In genomic region chr9:40116645-40117286, GRCm38 (mm10) we compare ENCODE assay signal across 9 mouse cellular contexts. TPM values are rescaled to one million over a fixed set of nuclear protein-coding genes. Genes with fewer than 3 reads are reported as not detected.
DNase-seq lines count a peak whose midpoint lies in the region; ATAC-seq and TF ChIP-seq lines count a peak whose summit lies in the region.
"Had no signal": no experiment of that assay in that cellular context is flagged by ENCODE, and none has a peak within 500 bp of the region (broad histone marks: within the 10 kb centered on the region; RNA-seq: fewer than 3 reads in every experiment).

No protein-coding gene starts in this region.

- no peak overlapping the region for H3K9ac ChIP-seq in forebrain, postnatal 0 days
- H3K9ac ChIP-seq: limb, embryonic 12.5 days had no signal

- 68% methylated on average over 10 of the region's 10 CpGs for WGBS in forebrain, postnatal 0 days

- no peak for TF ChIP-seq CTCF in forebrain, postnatal 0 days (IDR thresholded peaks at IDR 0.05; ENCODE audit: low read depth)

- no peaks in the 10 kb centered on the region for H3K4me1 ChIP-seq in forebrain, postnatal 0 days (ENCODE audit: insufficient read depth)
- H3K4me1 ChIP-seq: limb, embryonic 12.5 days had no signal

- no peak for ATAC-seq in forebrain, postnatal 0 days

- no peaks in the 10 kb centered on the region for H3K9me3 ChIP-seq in forebrain, postnatal 0 days (ENCODE audit: low read length)
- H3K9me3 ChIP-seq: limb, embryonic 12.5 days had no signal

- H3K4me3 ChIP-seq in forebrain, postnatal 0 days (ENCODE audit: low read depth, low read length): no peak overlapping the region
- H3K4me3 ChIP-seq: limb, embryonic 12.5 days had no signal

- no peaks in the 10 kb centered on the region for H3K36me3 ChIP-seq in forebrain, postnatal 0 days (ENCODE audit: insufficient read depth)
- H3K36me3 ChIP-seq: limb, embryonic 12.5 days had no signal

- no peaks in the 10 kb centered on the region for H3K27me3 ChIP-seq in forebrain, postnatal 0 days (ENCODE audit: insufficient read depth, low read length)
- H3K27me3 ChIP-seq: limb, embryonic 12.5 days had no signal

- H3K4me2 ChIP-seq in forebrain, postnatal 0 days (ENCODE audit: low read depth): no peak overlapping the region
- H3K4me2 ChIP-seq: limb, embryonic 12.5 days had no signal

- peak; percentile 1 to 50 for DNase-seq in urinary bladder, adult 18-20 months (ENCODE audit: low spot score in 2 of 2)
- no peak for DNase-seq in urinary bladder, adult 2 months (ENCODE audit: low spot score)
- peak; percentile 37 to 81 for DNase-seq in gastrocnemius, postnatal 4 days (ENCODE audit: low spot score in 2 of 2)
- DNase-seq in kidney, postnatal 36 days: peak; percentile 18 to 30
- peak; percentile 26 to 31 for DNase-seq in right cerebral cortex, postnatal 10 days (ENCODE audit: low spot score in 2 of 2)
- no peak for DNase-seq in thymus, postnatal 10 days (ENCODE audit: low spot score in 2 of 2)
- no peak for DNase-seq in layer of hippocampus, postnatal 14 days (ENCODE audit: low spot score in 2 of 2)
- no peak for DNase-seq in forebrain, postnatal 0 days

- H3K27ac ChIP-seq in forebrain, postnatal 0 days (ENCODE audit: low read depth, low read length): no peak overlapping the region
- H3K27ac ChIP-seq: limb, embryonic 12.5 days had no signal

RNA-seq across cellular contexts. Expression of gene Olfr984, which starts 2.8 kb away (rescaled TPM):
- polyA plus RNA-seq in urinary bladder, adult 2 months (2012; rRNA removed): not detected in 2 replicates
- not detected for total RNA-seq in gastrocnemius, postnatal 4 days (2021)
- total RNA-seq in layer of hippocampus, postnatal 14 days (2021): under 1 TPM in 1 of 2 experiments, not detected in 1; 0.07 TPM
- not detected in 2 replicates for total RNA-seq in forebrain, postnatal 0 days (2014; rRNA removed)
- not detected in 2 replicates for polyA plus RNA-seq in forebrain, postnatal 0 days (2015; fragmentation: Nextera tagmentation; extraction: Ambion mirVana)

RNA-seq across cellular contexts. Expression of gene Olfr985, which starts 13.2 kb away (rescaled TPM):
- polyA plus RNA-seq in urinary bladder, adult 2 months (2012; rRNA removed): not detected in 2 replicates
- under 1 TPM in 1 of 2 experiments, not detected in 1; 0.23 TPM for total RNA-seq in gastrocnemius, postnatal 4 days (2021)
- total RNA-seq in layer of hippocampus, postnatal 14 days (2021): not detected
- not detected in 2 replicates for total RNA-seq in forebrain, postnatal 0 days (2014; rRNA removed)
- not detected in 2 replicates for polyA plus RNA-seq in forebrain, postnatal 0 days (2015; fragmentation: Nextera tagmentation; extraction: Ambion mirVana)
- polyA plus RNA-seq: limb, embryonic 12.5 days had no signal

RNA-seq across cellular contexts. Expression of gene Olfr983, which starts 23.4 kb away (rescaled TPM):
- polyA plus RNA-seq in urinary bladder, adult 2 months (2012; rRNA removed): not detected in 2 replicates
- total RNA-seq in gastrocnemius, postnatal 4 days (2021): not detected
- total RNA-seq in layer of hippocampus, postnatal 14 days (2021): not detected
- not detected in 2 replicates for total RNA-seq in forebrain, postnatal 0 days (2014; rRNA removed)
- polyA plus RNA-seq in forebrain, postnatal 0 days (2015; fragmentation: Nextera tagmentation; extraction: Ambion mirVana): not detected in 2 replicates
- polyA plus RNA-seq: limb, embryonic 12.5 days had no signal

RNA-seq across cellular contexts. Expression of gene Tmem225, which starts 31.2 kb away (rescaled TPM):
- polyA plus RNA-seq in urinary bladder, adult 2 months (2012; rRNA removed): not detected in 2 replicates
- not detected for total RNA-seq in gastrocnemius, postnatal 4 days (2021)
- total RNA-seq in layer of hippocampus, postnatal 14 days (2021): not detected
- total RNA-seq in forebrain, postnatal 0 days (2014; rRNA removed): not detected in 2 replicates
- polyA plus RNA-seq in forebrain, postnatal 0 days (2015; fragmentation: Nextera tagmentation; extraction: Ambion mirVana): not detected in 2 replicates
- polyA plus RNA-seq: limb, embryonic 12.5 days had no signal

RNA-seq across cellular contexts. Expression of gene Olfr982, which starts 43.1 kb away (rescaled TPM):
- polyA plus RNA-seq in urinary bladder, adult 2 months (2012; rRNA removed): not detected in 2 replicates
- not detected for total RNA-seq in gastrocnemius, postnatal 4 days (2021)
- total RNA-seq in layer of hippocampus, postnatal 14 days (2021): not detected
- total RNA-seq in forebrain, postnatal 0 days (2014; rRNA removed): not detected in 2 replicates
- not detected in 2 replicates for polyA plus RNA-seq in forebrain, postnatal 0 days (2015; fragmentation: Nextera tagmentation; extraction: Ambion mirVana)
- polyA plus RNA-seq: limb, embryonic 12.5 days had no signal

Comparison
In these comparisons a context has a peak if more than half of its experiments do, and no peak if none do; other contexts are left out.
1. DNase-seq: peak in urinary bladder, adult 18-20 months (2 of 2), gastrocnemius, postnatal 4 days (2 of 2), kidney, postnatal 36 days (2 of 2) and right cerebral cortex, postnatal 10 days (2 of 2); none in urinary bladder, adult 2 months (single experiment), thymus, postnatal 10 days (0 of 2), layer of hippocampus, postnatal 14 days (0 of 2) and forebrain, postnatal 0 days (single experiment).